Mouse (Mus musculus): Measurements from ENCODE around the gene Fbxw21.

Gene Fbxw21

DNA sequence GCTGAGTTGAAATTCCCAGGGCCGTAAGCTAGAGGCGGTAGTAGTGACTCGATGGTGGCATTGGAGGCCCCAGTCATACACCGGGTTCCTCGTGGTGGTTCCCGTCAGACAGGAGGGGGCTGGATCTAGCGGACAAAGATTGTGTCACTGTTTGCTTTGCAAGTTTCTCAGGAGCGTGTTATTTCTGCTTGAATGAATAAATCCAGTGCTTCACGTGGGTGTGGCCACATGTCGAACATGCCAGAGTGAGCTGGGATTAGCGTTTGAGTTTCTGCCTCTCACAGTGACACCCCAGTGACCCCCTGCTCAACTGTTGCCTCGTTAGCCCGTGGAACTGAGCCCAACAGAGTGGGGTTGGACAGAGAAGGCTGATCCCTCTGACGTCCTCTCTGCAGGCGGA is 71.4 kb downstream of the Fbxw21 start:
- in situ Hi-C loops (cut with MboI, MseI): no loop called here
